Mouse (Mus musculus): ENCODE data around the gene Msrb3. TPM values are rescaled to one million over a fixed set of nuclear protein-coding genes. Genes with fewer than 3 reads are reported as not detected.
"Not testable (repeated sequence)": the region's sequence is repeated elsewhere in the genome, so short reads cannot be mapped to it uniquely, and the experiment has no call there.

The Msrb3 gene
- total RNA-seq, 2 experiments from 2014 or later = 0.36 to 0.84 TPM

- no peak for ATAC-seq (replicated peaks; ENCODE audit: poor library complexity, severe bottlenecking)
Observed at GRCm38 (mm10) chr10:120762958-120763357, 135.9 kb downstream of the Msrb3 start.

DNA sequence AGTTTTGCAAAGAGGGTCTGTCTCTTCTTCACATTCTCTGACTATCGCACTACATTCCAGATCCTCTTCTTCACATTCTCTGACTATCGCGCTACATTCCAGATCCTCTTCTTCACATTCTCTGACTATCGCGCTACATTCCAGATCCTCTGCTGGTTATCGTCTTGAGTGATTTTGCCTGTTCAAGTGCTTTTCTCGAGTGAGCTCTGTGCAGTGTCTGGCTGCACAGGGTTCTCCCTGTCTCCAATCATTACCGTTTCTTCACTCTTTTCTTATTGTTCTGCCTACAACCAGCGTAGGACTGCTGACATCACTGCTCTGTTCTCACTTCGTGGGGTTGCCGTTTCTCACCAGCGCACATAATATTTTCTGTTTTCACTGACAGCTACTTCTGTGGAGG is 138.2 kb downstream of the Msrb3 start:
- ATAC-seq (replicated peaks; ENCODE audit: poor library complexity, severe bottlenecking) = no peak

- no peak for ATAC-seq (replicated peaks; ENCODE audit: poor library complexity, severe bottlenecking)
Observed at GRCm38 (mm10) chr10:120759883-120760282, 139.0 kb downstream of the Msrb3 start.

DNA sequence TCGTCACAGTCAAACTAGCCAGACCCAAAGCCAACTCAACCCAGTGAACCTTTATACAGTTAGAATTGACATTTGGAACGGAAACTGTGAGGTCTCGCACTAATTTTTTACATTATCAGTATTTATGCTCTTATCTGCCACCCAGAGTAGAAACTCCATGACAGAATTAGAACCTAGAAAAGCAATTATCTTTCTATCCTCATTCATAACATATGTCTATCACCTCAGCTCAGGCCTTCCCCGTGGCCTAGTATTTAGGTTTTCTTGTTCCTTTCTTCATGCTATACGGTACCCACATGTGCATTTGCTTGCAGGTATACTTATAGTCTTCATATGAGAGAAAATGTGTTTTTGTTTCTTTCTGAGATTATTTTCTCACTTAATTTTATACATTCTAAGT is 146.4 kb downstream of the Msrb3 start:
- ATAC-seq (replicated peaks; ENCODE audit: poor library complexity, severe bottlenecking) = no peak

- ATAC-seq (replicated peaks; ENCODE audit: poor library complexity, severe bottlenecking) = no peak
Observed at GRCm38 (mm10) chr10:120751821-120752261, 147.1 kb downstream of the Msrb3 start.

DNA sequence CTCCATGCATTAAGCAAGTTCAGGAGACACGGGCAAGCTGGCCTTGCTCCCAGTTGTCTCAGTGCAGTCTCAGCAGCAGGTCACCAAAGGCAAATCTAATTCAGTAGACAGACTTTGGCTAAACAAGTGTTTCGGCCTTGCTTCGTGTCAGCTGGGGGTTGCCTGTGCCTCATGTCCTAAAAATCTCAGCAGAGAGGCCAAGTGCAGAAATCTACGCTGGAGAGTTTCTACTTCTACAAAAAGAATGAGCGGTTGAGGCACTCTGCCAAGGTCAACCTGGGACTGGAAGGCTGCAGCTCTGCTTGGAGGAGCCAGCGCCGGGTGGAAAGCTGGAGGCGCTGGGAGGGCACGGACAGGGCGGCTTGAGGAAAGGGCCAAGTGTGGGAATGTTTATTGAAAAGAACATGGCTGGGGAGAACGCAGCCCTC is 147.6 kb downstream of the Msrb3 start:
- no peak for ATAC-seq (replicated peaks; ENCODE audit: poor library complexity, severe bottlenecking)

DNA sequence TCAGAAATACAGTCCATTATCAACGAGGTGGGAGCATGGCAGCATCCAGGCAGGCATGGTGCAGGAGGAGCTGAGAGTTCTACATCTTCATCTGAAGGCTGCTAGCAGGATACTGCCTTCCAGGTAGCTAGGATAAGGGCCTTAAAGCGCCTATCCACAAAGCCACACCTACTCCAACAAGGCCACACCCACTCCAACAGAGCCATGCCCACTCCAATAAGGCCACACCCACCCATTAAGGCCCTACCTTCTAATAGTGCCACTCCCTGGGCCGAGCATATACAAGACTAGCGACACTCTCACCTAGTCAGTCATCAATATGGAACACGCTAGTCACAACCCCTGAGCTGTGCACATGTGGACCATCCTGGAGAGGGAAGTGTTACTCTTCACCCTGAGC is 149.3 kb downstream of the Msrb3 start:
- ATAC-seq (replicated peaks; ENCODE audit: poor library complexity, severe bottlenecking) = not testable (repeated sequence)

- no peak for ATAC-seq (replicated peaks; ENCODE audit: poor library complexity, severe bottlenecking)
Observed at GRCm38 (mm10) chr10:120748156-120748555, 150.7 kb downstream of the Msrb3 start.

GRCm38 (mm10) chr10:120745138-120745856 is 153.6 kb downstream of the Msrb3 start:
- peak; percentile 24; the same call in 1 of the 2 replicates for ATAC-seq (replicated peaks; ENCODE audit: poor library complexity, severe bottlenecking)

DNA sequence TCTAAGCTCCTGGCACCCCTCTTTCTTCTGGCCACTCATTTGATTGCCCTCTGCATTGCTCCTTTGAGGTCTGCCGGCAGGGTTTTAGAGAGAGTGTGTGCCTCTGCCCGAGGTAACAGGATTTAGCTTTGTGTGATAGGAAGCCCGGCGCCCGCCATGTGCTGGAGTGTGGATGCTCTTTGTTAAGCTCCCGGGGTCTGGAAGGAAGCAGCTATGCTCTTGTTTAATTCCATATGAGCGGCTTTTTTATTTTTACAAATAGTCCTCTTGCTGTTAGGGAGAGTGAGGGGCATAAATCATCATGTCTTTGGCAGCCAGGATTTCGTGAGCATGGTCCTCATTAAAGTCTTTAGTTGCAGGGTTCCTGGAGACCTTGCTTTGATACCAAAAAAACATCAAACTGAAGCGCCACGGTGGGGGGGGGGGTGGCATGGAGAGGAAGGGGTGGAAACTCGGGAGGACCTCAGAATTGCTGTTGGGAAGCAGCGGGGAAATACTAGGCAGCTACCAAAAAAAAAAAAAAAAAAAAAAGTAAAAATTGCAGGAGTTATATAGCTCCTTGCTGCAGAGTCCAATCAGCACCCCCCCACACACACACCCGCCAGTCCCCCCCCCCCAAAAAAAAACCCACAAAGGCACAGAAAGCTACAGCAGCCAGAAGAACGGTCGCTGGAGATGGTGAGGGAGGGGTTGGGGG is 154.3 kb downstream of the Msrb3 start:
- ATAC-seq (replicated peaks; ENCODE audit: poor library complexity, severe bottlenecking) = no peak

GRCm38 (mm10) chr10:120736508-120737069 is 162.3 kb downstream of the Msrb3 start:
- ATAC-seq (replicated peaks; ENCODE audit: poor library complexity, severe bottlenecking) = no peak

- ATAC-seq (replicated peaks; ENCODE audit: poor library complexity, severe bottlenecking) = no peak; the same call in 1 of the 2 replicates
Observed at GRCm38 (mm10) chr10:120735722-120736507, 163.0 kb downstream of the Msrb3 start.

GRCm38 (mm10) chr10:120734364-120734763 is 164.5 kb downstream of the Msrb3 start:
- no peak for ATAC-seq (replicated peaks; ENCODE audit: poor library complexity, severe bottlenecking)

Other genes starting within 250 kb of the Msrb3 start
- 9.6 and 12.2 TPM in 2 replicates for gene Lemd3, start 80.2 kb upstream of the Msrb3 start, total RNA-seq (2014; fragmentation: Nextera tagmentation)
- 16.4 and 17.5 TPM in 2 replicates for gene Lemd3, start 80.2 kb upstream of the Msrb3 start, total RNA-seq (2017)
- 0.83 TPM in 1 of 2 replicates, not detected in the other for gene Wif1, start 134.9 kb upstream of the Msrb3 start, total RNA-seq (2014; fragmentation: Nextera tagmentation)
- gene Wif1, start 134.9 kb upstream of the Msrb3 start, total RNA-seq (2017) = not detected in 2 replicates

All from granulocyte monocyte progenitor cell, adult 5-6 weeks (primary cell).